Mouse (Mus musculus) liver, embryonic 16.5 days (tissue): ENCODE measurements around the gene Dglucy. TPM values are rescaled to one million over a fixed set of nuclear protein-coding genes. Genes with fewer than 3 reads are reported as not detected.

ENCODE experiments used
- ATAC-seq: fragments of 200-750 bp; cut with Nextera tagmentation; 2 replicates; pipeline ENCODE4 v1.8.0; 2017; ENCODE audit warnings: low read depth, mild to moderate bottlenecking, moderate number of reproducible peaks, moderate library complexity
- H3K27ac ChIP-seq: fragments of 300-500 bp; sonication (generic); 2 replicates; pipeline ENCODE4 v1.5.1; 2014; ENCODE audit warnings: mild to moderate bottlenecking, low read length
- H3K27me3 ChIP-seq: fragments of 300-500 bp; sonication (generic); 2 replicates; pipeline ENCODE4 v1.6.1; 2014; ENCODE audit warnings: low read depth, low read length, mixed read lengths; ENCODE audit not compliant: control insufficient read depth, insufficient read depth
- H3K36me3 ChIP-seq: fragments of 300-500 bp; sonication (generic); 2 replicates; pipeline ENCODE4 v1.6.1; 2014; ENCODE audit warnings: mild to moderate bottlenecking; ENCODE audit not compliant: control insufficient read depth, insufficient read depth
- H3K4me1 ChIP-seq: fragments of 300-500 bp; sonication (generic); 2 replicates; pipeline ENCODE4 v1.6.1; 2014; ENCODE audit warnings: low read depth, low read length, mixed read lengths; ENCODE audit not compliant: control insufficient read depth
- H3K4me2 ChIP-seq: fragments of 300-500 bp; sonication (generic); 2 replicates; pipeline ENCODE4 v1.6.1; 2014; ENCODE audit warnings: low read depth, low read length, mixed read lengths
- H3K4me3 ChIP-seq: fragments of 300-500 bp; sonication (generic); 2 replicates; pipeline ENCODE4 v1.5.1; 2014; ENCODE audit warnings: low read depth, mild to moderate bottlenecking, low read length
- H3K9ac ChIP-seq: fragments of 300-500 bp; sonication (generic); 2 replicates; pipeline ENCODE4 v1.6.1; 2014; ENCODE audit warnings: low read depth, low read length
- H3K9me3 ChIP-seq: fragments of 300-500 bp; sonication (generic); replicated peaks from 2 replicates; pipeline ENCODE4 v1.6.1; 2016; ENCODE audit warnings: low read length; ENCODE audit not compliant: control insufficient read depth
- WGBS: fragments of 180-500 bp; shearing (Covaris S2); extraction: QIAGEN DNeasy Blood & Tissue Kit; methylation state at CpG from one replicate; pipeline ENCODE4 v1.1.7; 2014; ENCODE audit not compliant: insufficient replicate concordance; 5-methylcytosine and 5-hydroxymethylcytosine counted together
- polyA plus RNA-seq: library from polyadenylated mRNA; unstranded; fragments of >200 nt; fragmentation: Nextera tagmentation; extraction: Ambion mirVana; gene quantifications from 2 replicates; pipeline ENCODE4 v1.2.1, GENCODE M21; 2015

The Dglucy gene
- polyA plus RNA-seq, 1 experiment from 2014 or later = 1.1 TPM

DNA sequence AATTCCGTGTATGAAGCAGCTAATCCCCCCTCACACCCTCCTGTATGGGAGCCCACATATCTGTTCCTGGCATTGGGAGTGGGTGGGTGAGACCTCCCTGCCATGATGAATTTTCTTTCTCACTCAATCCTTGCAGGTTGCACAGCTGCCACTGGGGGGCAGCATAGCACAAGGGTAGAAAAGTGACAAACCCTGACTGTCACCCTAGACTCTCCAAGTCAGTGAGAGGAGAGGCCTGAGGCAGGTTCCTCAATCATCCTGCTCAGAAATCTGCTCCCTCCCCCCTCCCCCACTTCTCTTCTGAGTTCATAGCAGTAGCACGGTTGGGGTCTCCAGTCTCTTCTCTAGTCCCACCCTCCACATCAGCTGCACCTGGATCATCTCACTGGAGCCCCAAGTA lies 157.3 kb downstream of the Dglucy start:
- Histone ChIP-seq H3K27ac (no peak overlapping the region), H3K4me1 (no peaks in the 10 kb centered on the region), H3K36me3 (peaks cover 30% of the 10 kb centered on the region), H3K9ac (no peak overlapping the region), H3K4me2 (no peak overlapping the region), H3K9me3 (no peaks in the 10 kb centered on the region), H3K4me3 (no peak overlapping the region), H3K27me3 (no peaks in the 10 kb centered on the region)
- ATAC-seq = 0 out of 2 replicates have a peak, but pooled peaks have one; percentile 19
- 4% methylated on average over 2 of the region's 2 CpGs for WGBS

DNA sequence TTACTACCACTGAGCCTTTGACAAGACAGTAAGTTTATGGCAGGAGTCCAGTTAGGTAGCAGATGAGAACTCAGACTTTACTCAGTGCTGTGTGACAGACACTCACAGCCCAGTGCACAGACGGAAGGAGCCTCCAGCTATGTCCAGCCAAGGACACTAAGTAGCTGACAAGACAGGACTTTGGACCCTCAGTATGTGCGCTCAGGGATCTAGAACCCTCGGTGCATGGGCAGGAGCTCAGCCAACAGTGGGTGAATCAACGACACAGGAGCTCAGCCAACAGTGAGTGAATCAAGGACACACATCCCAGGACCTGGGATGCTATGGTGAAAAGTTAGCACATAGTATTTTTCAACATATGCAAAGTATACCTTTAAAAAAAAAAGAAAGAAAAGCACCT lies 157.9 kb downstream of the Dglucy start:
- H3K27ac ChIP-seq = no peak overlapping the region
- no peak overlapping the region for H3K9ac ChIP-seq
- no peaks in the 10 kb centered on the region for H3K27me3 ChIP-seq
- no peaks in the 10 kb centered on the region for H3K4me1 ChIP-seq
- H3K4me2 ChIP-seq = no peak overlapping the region
- H3K4me3 ChIP-seq = no peak overlapping the region
- peaks cover 31% of the 10 kb centered on the region for H3K36me3 ChIP-seq
- 80% methylated on average over 4 of the region's 4 CpGs for WGBS
- no peaks in the 10 kb centered on the region for H3K9me3 ChIP-seq
- ATAC-seq = no peak

DNA sequence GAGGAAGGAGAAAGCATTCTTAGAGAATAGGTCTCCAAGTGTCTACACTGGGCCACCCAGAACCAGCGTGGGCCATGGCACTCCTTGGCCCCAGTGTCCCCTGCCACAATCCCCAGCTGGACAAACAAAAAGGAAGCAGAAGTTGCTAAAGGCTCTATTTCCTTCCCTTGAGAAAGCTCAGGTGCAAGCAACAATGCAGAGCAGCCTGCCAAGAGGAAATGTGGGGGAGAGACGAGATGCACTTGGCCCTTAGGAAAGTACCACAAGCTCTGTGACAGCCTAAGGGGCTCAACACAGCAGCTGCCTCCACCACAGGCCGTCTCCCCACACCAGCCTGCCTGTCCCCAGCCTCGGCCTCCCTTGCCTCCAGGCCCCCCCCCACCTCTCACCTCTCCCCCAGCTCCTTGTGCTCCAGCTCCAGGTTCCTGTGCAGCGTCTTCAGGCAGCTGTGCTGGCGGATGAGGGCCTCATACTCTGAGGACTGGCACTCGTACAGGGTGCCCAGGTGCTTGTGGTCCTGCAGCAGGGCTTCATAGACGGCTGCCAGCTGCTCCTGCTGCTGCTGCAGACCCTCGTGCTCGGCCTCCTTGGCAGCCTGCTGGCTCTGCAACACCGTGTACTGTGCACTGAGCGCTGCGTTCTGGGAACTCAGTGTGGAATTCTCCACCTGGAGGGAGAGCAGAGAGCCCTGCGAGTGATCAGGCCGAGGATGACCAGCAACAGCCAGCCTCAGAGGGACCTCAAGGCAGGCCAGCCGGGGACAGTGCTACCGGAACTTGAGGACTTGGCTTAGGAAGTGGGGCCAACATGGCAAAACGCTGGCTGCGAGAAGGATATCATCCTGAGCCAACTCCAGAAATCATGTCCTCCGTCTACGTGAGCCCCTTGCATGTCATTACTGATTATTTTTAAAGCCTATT lies 158.8 kb downstream of the Dglucy start:
- Histone ChIP-seq H3K9ac (no peak overlapping the region), H3K36me3 (peaks cover 30% of the 10 kb centered on the region), H3K4me3 (no peak overlapping the region), H3K27ac (no peak overlapping the region), H3K4me2 (no peak overlapping the region), H3K9me3 (no peaks in the 10 kb centered on the region), H3K27me3 (no peaks in the 10 kb centered on the region), H3K4me1 (no peaks in the 10 kb centered on the region)
- ATAC-seq = no peak
- WGBS = 76% methylated on average over 21 of the region's 21 CpGs

DNA sequence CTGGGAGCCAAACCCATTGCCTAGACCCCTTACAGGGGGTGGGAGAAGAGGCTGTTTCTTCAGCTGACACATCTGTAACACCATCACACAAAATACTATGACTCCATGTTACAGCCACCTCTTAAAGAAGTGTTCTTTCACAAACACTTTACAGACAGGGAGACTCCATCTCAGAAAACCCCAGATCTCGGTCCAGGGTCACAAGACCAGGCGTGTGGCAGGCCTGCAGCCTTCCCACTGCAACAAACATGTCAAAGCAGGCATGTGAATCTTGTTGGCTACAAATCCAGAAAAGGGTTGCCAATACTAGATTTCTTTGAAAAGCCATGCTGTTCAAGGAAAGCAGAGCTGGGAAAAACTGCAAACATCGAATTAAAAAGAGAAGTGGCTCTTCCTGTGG lies 162.5 kb downstream of the Dglucy start:
- Histone ChIP-seq H3K36me3 (peaks cover 39% of the 10 kb centered on the region), H3K4me3 (no peak overlapping the region), H3K4me2 (no peak overlapping the region), H3K4me1 (no peaks in the 10 kb centered on the region), H3K27me3 (no peaks in the 10 kb centered on the region), H3K9me3 (no peaks in the 10 kb centered on the region), H3K9ac (no peak overlapping the region), H3K27ac (no peak overlapping the region)
- no peak for ATAC-seq
- WGBS = 65% methylated on average over 3 of the region's 3 CpGs

DNA sequence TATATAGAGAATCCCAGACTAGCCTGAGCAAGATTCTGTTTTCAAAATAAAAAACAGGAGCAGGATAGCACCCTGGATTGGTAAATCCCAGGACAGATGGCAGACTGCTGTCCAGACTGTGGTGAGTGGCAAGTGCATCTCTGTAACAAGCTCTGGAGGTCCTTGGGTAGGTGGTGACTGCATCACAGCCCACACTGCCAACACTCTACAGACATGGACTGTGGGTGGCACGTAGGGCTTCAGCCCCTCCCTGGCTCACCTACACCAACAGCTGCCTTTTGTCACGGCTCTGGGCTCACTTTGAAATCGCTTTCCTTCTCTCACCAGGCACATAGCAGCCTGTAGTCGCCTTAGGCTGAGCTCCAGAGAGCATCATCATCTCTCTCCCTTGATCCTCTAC lies 164.3 kb downstream of the Dglucy start:
- Histone ChIP-seq H3K9ac (no peak overlapping the region), H3K4me3 (no peak overlapping the region), H3K27me3 (no peaks in the 10 kb centered on the region), H3K36me3 (peaks cover 48% of the 10 kb centered on the region), H3K9me3 (no peaks in the 10 kb centered on the region), H3K4me1 (no peaks in the 10 kb centered on the region), H3K4me2 (no peak overlapping the region), H3K27ac (no peak overlapping the region)
- no peak for ATAC-seq
- WGBS = 87% methylated on average over 4 of the region's 4 CpGs

DNA sequence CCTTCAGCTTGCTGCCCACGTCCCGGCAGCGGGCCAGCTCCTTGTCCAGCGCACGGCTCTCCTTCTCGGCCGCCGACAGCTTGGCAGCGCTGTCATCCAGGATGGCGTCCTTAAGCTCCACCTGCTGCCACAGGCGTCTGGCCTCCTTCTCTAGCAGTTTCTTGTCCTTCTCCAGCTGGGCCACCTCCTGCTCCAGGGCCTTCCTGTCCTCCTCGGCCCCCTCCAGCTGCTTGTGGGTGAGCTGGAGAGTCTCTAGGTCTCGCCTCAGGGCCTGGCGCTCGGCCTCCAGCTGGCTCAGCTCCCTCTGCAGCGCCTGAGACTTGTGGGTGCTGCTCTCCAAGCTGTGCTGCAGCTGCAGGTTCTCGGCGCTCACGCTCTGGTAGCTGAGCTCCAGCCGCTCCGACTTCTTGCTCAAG lies 166.1 kb downstream of the Dglucy start:
- H3K4me3 ChIP-seq = no peak overlapping the region
- H3K27ac ChIP-seq = no peak overlapping the region
- no peak for ATAC-seq
- H3K9ac ChIP-seq = no peak overlapping the region
- H3K4me1 ChIP-seq = no peaks in the 10 kb centered on the region
- H3K27me3 ChIP-seq = no peaks in the 10 kb centered on the region
- H3K4me2 ChIP-seq = no peak overlapping the region
- no peaks in the 10 kb centered on the region for H3K9me3 ChIP-seq
- peaks cover 37% of the 10 kb centered on the region for H3K36me3 ChIP-seq
- 89% methylated on average over 21 of the region's 21 CpGs for WGBS

DNA sequence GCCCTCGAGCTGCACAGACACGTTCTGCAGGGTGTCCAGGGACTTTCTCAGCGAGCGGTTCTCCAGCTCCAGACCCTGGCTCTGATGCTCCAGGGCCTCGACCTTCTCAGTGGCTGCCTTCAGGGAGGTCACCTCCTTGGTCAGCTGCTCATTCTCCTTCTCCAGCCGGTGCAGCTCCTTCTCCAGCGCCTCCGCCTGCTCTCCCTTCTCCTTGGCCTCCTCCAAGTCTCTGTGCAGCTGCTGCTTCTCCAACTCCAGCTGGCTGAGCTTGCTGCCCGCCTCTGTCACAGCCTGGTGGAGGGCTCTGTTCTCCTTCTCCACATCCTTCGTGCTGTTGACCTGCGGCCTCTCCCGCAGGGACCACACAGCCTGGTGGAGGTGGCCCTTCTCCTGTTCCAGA lies 166.6 kb downstream of the Dglucy start:
- Histone ChIP-seq H3K9ac (no peak overlapping the region), H3K27me3 (no peaks in the 10 kb centered on the region), H3K9me3 (no peaks in the 10 kb centered on the region), H3K4me3 (no peak overlapping the region), H3K36me3 (peaks cover 33% of the 10 kb centered on the region), H3K4me2 (no peak overlapping the region), H3K27ac (no peak overlapping the region), H3K4me1 (no peaks in the 10 kb centered on the region)
- WGBS = 87% methylated on average over 12 of the region's 12 CpGs
- no peak for ATAC-seq

DNA sequence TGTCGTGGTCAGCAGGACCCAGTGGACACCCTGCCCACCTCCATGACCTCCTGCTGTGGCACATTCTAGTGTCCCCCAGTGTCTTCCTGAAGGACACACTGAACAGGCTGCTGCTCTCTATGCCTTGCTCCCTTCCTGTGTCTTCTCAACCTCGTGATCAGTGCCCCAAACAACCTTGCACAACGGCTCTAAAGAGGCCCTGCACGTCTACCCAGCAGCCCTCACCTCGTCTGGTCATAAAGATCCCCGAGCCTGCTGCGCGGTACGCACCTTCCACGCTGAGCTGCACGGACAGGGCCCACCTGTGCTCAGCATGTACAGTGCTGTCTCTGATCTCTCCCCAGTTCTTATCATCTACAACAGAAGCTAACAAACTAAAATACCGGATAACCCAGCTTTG lies 167.1 kb downstream of the Dglucy start:
- no peak overlapping the region for H3K27ac ChIP-seq
- peaks cover 30% of the 10 kb centered on the region for H3K36me3 ChIP-seq
- no peaks in the 10 kb centered on the region for H3K4me1 ChIP-seq
- H3K9me3 ChIP-seq = no peaks in the 10 kb centered on the region
- 84% methylated on average over 12 of the region's 12 CpGs for WGBS
- no peaks in the 10 kb centered on the region for H3K27me3 ChIP-seq
- no peak for ATAC-seq
- H3K4me3 ChIP-seq = no peak overlapping the region
- H3K9ac ChIP-seq = no peak overlapping the region
- H3K4me2 ChIP-seq = no peak overlapping the region
